Mouse (Mus musculus) left cerebral cortex, adult 2 months (tissue): ENCODE results near the gene Ccl3. TPM values are rescaled to one million over a fixed set of nuclear protein-coding genes. Genes with fewer than 3 reads are reported as not detected.

Experiments used
- DNase-seq, 2 experiments: peaks; one replicate each; pipeline ENCODE4 v3.0.0; 2021 to 2022; ENCODE audit warnings: low spot score in 2 of 2, mixed read lengths in 1 of 2; ENCODE audit errors: extremely low spot score in 1 of 2
- H3K27ac ChIP-seq: fragments of 200-600 bp; 2 replicates; pipeline ENCODE4 v1.8.1; 2022
- H3K4me3 ChIP-seq: fragments of 200-600 bp; 2 replicates; pipeline ENCODE4 v1.8.1; 2022
- CTCF ChIP-seq: fragments of 200-600 bp; IDR thresholded peaks from 2 replicates; pipeline ENCODE4 v1.8.1; 2022; ENCODE audit warnings: antibody characterized with exemption, mild to moderate bottlenecking, moderate library complexity
- intact Hi-C: fragments of 180-260 bp; cut with DNase I; formaldehyde crosslinking; loops from one replicate; pipeline ENCODE4 v1.15.1; 2025
- total RNA-seq, 2 experiments: library from RNA; stranded (reverse); gene quantifications; 2 replicates each; pipeline ENCODE4 v1.2.3; 2021

Ccl3 gene
- total RNA-seq, 2 experiments from 2014 or later: not detected

GRCm38 (mm10) chr11:83640141-83640540 is 9.0 kb downstream of the Ccl3 start:
- Histone ChIP-seq H3K27ac (no peak overlapping the region), H3K4me3 (no peak overlapping the region)
- TF ChIP-seq CTCF: no peak
- intact Hi-C loops: no loop called here
- no peak for DNase-seq

- TF ChIP-seq CTCF: no peak; the same call in none of the 2 replicates
- intact Hi-C loops: loop anchor here (5.0 to 10.0 kb wide), 2 partner anchors 98 to 195 kb away; no protein-coding TSS in a partner anchor
- no peak overlapping the region for H3K4me3 ChIP-seq
- no peak overlapping the region for H3K27ac ChIP-seq
- no peak for DNase-seq
Measured at GRCm38 (mm10) chr11:83639533-83639932, 9.6 kb downstream of the Ccl3 start.

- no peak for TF ChIP-seq CTCF
- DNase-seq: no peak
- intact Hi-C loops: loop anchor here (5.0 to 10.0 kb wide), 2 partner anchors 98 to 194 kb away; no protein-coding TSS in a partner anchor
- Histone ChIP-seq H3K27ac (no peak overlapping the region), H3K4me3 (no peak overlapping the region)
Measured at GRCm38 (mm10) chr11:83638934-83639333, 10.2 kb downstream of the Ccl3 start.

- no peak for DNase-seq
- no peak for TF ChIP-seq CTCF
- Histone ChIP-seq H3K27ac (no peak overlapping the region), H3K4me3 (no peak overlapping the region)
- intact Hi-C loops: loop anchor here (5.0 to 10.0 kb wide), 2 partner anchors 101 to 192 kb away; no protein-coding TSS in a partner anchor
Measured at GRCm38 (mm10) chr11:83636742-83637235, 12.4 kb downstream of the Ccl3 start.

GRCm38 (mm10) chr11:83634898-83635297 is 14.3 kb downstream of the Ccl3 start:
- intact Hi-C loops: loop anchor here (5.0 to 10.0 kb wide), 3 partner anchors 73 to 190 kb away; no protein-coding TSS in a partner anchor
- DNase-seq: no peak
- H3K4me3 ChIP-seq: no peak overlapping the region
- H3K27ac ChIP-seq: no peak overlapping the region
- TF ChIP-seq CTCF: peak; percentile 23

GRCm38 (mm10) chr11:83634425-83634824 is 14.7 kb downstream of the Ccl3 start:
- H3K27ac ChIP-seq: no peak overlapping the region
- intact Hi-C loops: loop anchor here (5.0 to 10.0 kb wide), 2 partner anchors 72 to 190 kb away; no protein-coding TSS in a partner anchor
- no peak overlapping the region for H3K4me3 ChIP-seq
- TF ChIP-seq CTCF: no peak
- DNase-seq: no peak

GRCm38 (mm10) chr11:83632744-83633143 is 16.4 kb downstream of the Ccl3 start:
- intact Hi-C loops: loop anchor here (5.0 to 10.0 kb wide), 2 partner anchors 70 to 188 kb away; no protein-coding TSS in a partner anchor
- no peak overlapping the region for H3K4me3 ChIP-seq
- DNase-seq: no peak
- TF ChIP-seq CTCF: peak; percentile 14
- H3K27ac ChIP-seq: no peak overlapping the region

GRCm38 (mm10) chr11:83631065-83631464 is 18.1 kb downstream of the Ccl3 start:
- intact Hi-C loops: loop anchor here (5.0 to 10.0 kb wide), 2 partner anchors 69 to 186 kb away; no protein-coding TSS in a partner anchor

GRCm38 (mm10) chr11:83630630-83631029 is 18.5 kb downstream of the Ccl3 start:
- TF ChIP-seq CTCF: no peak

More at GRCm38 (mm10) chr11:83631065-83631464, 18.1 kb downstream of the Ccl3 start:
- TF ChIP-seq CTCF: no peak
- DNase-seq: no peak
- no peak overlapping the region for H3K27ac ChIP-seq
- no peak overlapping the region for H3K4me3 ChIP-seq

GRCm38 (mm10) chr11:83628808-83629207 is 20.3 kb downstream of the Ccl3 start:
- no peak for TF ChIP-seq CTCF

More at GRCm38 (mm10) chr11:83630630-83631029, 18.5 kb downstream of the Ccl3 start:
- Histone ChIP-seq H3K4me3 (no peak overlapping the region), H3K27ac (no peak overlapping the region)
- intact Hi-C loops: loop anchor here (5.0 to 10.0 kb wide), 2 partner anchors 68 to 186 kb away; no protein-coding TSS in a partner anchor
- DNase-seq: no peak

GRCm38 (mm10) chr11:83623586-83623985 is 25.6 kb downstream of the Ccl3 start:
- intact Hi-C loops: no loop called here
- no peak for TF ChIP-seq CTCF
- DNase-seq: no peak
- no peak overlapping the region for H3K27ac ChIP-seq
- H3K4me3 ChIP-seq: no peak overlapping the region

More at GRCm38 (mm10) chr11:83628808-83629207, 20.3 kb downstream of the Ccl3 start:
- no peak overlapping the region for H3K27ac ChIP-seq
- H3K4me3 ChIP-seq: no peak overlapping the region
- no peak for DNase-seq
- intact Hi-C loops: no loop called here

GRCm38 (mm10) chr11:83619037-83619436 is 30.1 kb downstream of the Ccl3 start:
- DNase-seq: no peak
- intact Hi-C loops: no loop called here
- TF ChIP-seq CTCF: no peak
- Histone ChIP-seq H3K4me3 (no peak overlapping the region), H3K27ac (no peak overlapping the region)

- intact Hi-C loops: no loop called here
- DNase-seq: no peak
- Histone ChIP-seq H3K4me3 (no peak overlapping the region), H3K27ac (no peak overlapping the region)
- no peak for TF ChIP-seq CTCF
Measured at GRCm38 (mm10) chr11:83618238-83618637, 30.9 kb downstream of the Ccl3 start.
